Mouse (Mus musculus): Measurements from ENCODE around the gene Tm2d3. TPM values are rescaled to one million over a fixed set of nuclear protein-coding genes. Genes with fewer than 3 reads are reported as not detected.

The Tm2d3 gene
- polyA plus RNA-seq, 1 experiment: 112 TPM

GRCm38 (mm10) chr7:65704818-65705242, 13.9 kb downstream of the Tm2d3 start:
- DNase-seq (ENCODE audit: low spot score): peak; percentile 51

GRCm38 (mm10) chr7:65708506-65708905, 17.5 kb downstream of the Tm2d3 start:
- DNase-seq (ENCODE audit: low spot score): no peak

- DNase-seq (ENCODE audit: low spot score): no peak
Measured at GRCm38 (mm10) chr7:65710301-65710700, 19.3 kb downstream of the Tm2d3 start.

GRCm38 (mm10) chr7:65713782-65714181, 22.8 kb downstream of the Tm2d3 start:
- DNase-seq (ENCODE audit: low spot score): no peak

GRCm38 (mm10) chr7:65714304-65714703, 23.3 kb downstream of the Tm2d3 start:
- DNase-seq (ENCODE audit: low spot score): no peak

- no peak for DNase-seq (ENCODE audit: low spot score)
Measured at GRCm38 (mm10) chr7:65734024-65734423, 43.1 kb downstream of the Tm2d3 start.

GRCm38 (mm10) chr7:65735261-65735660, 44.3 kb downstream of the Tm2d3 start:
- no peak for DNase-seq (ENCODE audit: low spot score)

GRCm38 (mm10) chr7:65737286-65738040, 46.5 kb downstream of the Tm2d3 start:
- no peak for DNase-seq (ENCODE audit: low spot score)

GRCm38 (mm10) chr7:65742857-65743256, 51.9 kb downstream of the Tm2d3 start:
- no peak for DNase-seq (ENCODE audit: low spot score)

GRCm38 (mm10) chr7:65747990-65748955, 57.3 kb downstream of the Tm2d3 start:
- DNase-seq (ENCODE audit: low spot score): no peak

Other genes with a start within 250 kb of the Tm2d3 start
- 71.6 and 79.9 TPM in 2 replicates for gene Tjp1, start 163.4 kb upstream of the Tm2d3 start, polyA plus RNA-seq (2012; rRNA removed)
- gene Tarsl2, start 46.3 kb upstream of the Tm2d3 start, polyA plus RNA-seq (2012; rRNA removed): 5.9 and 7.1 TPM in 2 replicates
- 5.7 and 6.5 TPM in 2 replicates for gene Pcsk6, start 170.6 kb downstream of the Tm2d3 start, polyA plus RNA-seq (2012; rRNA removed)

Measured in urinary bladder, adult 2 months (tissue).